Mouse (Mus musculus) layer of hippocampus, postnatal 36 days (tissue): ENCODE measurements around the gene Lect2. TPM values are rescaled to one million over a fixed set of nuclear protein-coding genes. Genes with fewer than 3 reads are reported as not detected.

Experiments used
- DNase-seq, 2 experiments: peaks; one replicate each; pipeline ENCODE4 v3.0.0; 2022
- total RNA-seq, 2 experiments: library from RNA; stranded (reverse); gene quantifications; 2 replicates each; pipeline ENCODE4 v1.2.3; 2021

Gene Lect2
- total RNA-seq, result not detected

DNA sequence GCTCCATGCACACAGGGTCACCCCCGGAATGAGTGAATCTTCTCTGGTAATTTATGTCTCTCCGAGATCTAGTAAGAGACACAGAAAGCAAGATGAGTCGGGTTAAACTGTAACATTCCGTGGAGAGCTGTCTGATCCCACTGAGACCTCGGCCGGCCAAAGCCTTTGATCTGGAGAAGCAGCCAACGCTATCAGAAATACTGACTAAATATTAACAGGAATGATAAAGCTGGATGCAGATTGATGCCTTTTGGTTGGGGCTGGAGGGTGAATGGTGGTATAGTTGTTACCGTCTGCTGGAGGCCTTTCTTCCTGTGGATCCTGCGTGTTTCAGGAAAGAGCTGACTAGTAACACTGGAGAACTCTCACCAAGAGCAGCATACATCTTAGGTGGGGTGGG lies at the start of gene Lect2:
Gene Lect2, minus strand, starts transcription at position 102 of the 400 bp plus-strand sequence.
- DNase-seq, result no peak

- no peak for DNase-seq
Measured at GRCm38 (mm10) chr13:56597296-56597695, 49.0 kb upstream of the Lect2 start.

DNA sequence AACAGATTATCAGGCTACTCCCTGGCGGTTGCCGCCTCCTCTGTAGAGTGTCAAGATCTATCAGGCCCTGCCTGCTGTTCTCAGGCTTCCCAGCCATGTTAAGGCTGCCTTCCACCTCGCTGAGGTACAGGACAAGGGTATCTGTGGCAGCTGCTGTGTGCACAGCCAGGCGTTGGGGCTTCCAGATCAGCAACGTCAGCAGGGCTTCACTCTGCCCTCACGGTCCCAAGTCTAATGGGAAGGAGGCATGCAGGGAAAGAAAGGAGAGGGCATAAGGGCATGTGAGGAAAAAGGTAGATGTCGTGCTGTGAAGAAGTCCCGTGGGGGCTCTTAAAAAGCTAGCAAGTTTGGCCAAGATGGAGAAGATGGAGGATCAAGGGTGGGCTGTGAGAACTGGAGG lies 46.9 kb upstream of the Lect2 start:
- DNase-seq, result no peak

DNA sequence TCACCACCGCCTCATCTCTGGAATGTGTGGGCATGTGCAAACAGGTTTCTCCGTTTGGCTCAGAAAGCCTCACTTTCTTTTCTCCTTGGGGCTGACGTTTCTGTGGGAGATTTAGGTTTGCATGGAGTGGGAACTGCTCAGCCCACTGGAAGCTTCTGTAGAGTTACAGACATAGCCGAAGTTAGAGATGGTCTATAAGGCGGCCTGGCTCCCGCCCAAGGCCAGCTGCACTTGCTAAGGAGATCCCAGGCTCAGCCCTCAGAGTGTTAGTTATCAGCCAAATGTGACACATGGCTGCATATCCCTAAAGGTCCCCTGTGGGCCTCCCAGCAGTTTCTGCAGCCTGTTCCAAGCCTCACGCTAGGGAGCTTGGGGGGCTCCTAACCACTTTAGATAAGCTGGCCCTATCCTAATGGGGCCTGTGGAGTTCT lies 45.7 kb upstream of the Lect2 start:
- DNase-seq, result no peak

GRCm38 (mm10) chr13:56593196-56593595 lies 44.9 kb upstream of the Lect2 start:
- DNase-seq, result no peak

- DNase-seq, result no peak
Measured at GRCm38 (mm10) chr13:56591939-56592338, 43.6 kb upstream of the Lect2 start.

DNA sequence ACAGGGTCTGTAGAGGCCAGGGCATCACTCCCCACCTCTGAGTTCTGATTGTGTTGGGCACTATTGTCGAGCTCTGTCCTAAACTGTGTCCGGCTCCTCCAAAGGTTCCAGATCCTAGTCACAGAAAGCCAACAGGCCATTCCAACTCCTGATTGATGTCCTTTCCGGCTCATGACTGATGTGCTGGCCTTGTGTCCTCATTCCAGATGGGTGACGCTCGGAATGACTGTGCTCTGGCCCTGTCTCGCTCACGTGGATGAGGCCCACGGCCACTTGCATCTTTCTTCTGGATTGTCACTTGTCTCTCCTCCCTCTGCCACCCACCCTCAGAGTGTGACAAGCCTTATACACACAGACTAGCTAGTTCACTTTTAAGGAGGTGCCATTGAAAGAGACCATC lies 42.9 kb upstream of the Lect2 start:
- no peak for DNase-seq

GRCm38 (mm10) chr13:56590202-56590601 lies 41.9 kb upstream of the Lect2 start:
- DNase-seq, result no peak

- no peak for DNase-seq
Measured at GRCm38 (mm10) chr13:56588454-56589117, 40.3 kb upstream of the Lect2 start.

DNA sequence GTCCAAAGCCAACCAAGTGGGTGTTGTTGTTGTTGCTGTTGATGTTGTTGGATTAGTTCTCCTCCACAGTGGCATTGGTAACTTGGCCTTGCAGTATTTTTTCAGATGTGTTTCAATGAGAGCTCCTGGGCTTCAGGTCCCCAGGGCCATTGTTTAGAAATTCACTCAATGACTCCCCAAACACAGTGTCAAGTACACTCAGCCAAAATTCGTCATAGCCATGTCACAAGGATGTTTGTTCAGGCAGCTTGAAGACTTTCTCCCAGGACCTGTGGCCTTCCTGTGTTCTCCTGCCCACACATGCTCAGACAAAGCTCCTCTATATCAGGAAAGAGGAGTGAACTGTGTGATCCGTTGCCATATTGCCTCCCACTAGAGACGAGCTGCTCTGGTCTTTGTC lies 37.7 kb upstream of the Lect2 start:
- DNase-seq, result no peak

DNA sequence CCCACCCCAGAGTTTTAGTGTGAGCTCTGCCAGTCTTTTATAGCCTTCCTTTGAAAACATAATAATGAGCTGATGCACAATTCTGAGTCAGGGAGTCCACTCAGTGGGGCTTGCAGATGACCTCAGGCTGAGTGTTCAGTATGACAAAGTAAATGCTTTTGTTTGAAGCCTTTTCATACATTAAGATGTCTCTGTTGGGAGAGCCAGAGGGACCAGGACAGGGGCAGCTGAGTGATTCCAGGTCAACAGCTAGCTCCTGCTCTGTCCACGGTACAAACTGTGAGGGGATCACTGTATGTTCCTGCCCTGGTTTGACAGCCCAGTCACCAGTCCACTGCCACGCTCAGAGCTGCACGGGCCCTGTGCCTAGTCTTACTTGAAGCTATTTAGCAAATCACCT lies 34.4 kb upstream of the Lect2 start:
- DNase-seq, result no peak

DNA sequence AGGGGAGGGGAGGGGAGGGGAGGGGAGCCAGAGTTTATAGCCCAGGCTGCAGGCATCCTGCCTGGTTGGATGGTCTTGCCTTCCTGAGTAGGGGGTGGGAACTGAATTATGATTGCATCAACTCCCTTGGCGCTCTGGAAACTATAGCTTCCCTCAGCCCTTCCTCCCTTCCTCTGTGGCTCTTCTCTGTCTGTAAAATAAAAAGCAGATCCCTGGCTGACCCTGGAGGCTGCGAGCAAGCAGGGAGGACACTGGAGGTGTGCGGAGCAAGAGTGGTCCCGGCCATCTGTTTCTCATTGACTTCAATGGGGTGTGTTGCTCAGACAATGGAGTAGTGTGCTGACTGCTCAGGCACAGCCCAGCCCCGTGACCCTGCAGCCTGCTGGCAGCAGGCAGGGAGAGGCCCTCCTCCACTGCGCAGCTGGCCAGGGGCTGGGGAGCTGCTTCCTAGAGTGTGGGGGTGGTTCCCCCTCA lies 33.7 kb upstream of the Lect2 start:
- DNase-seq, result peak; percentile 35 to 45

DNA sequence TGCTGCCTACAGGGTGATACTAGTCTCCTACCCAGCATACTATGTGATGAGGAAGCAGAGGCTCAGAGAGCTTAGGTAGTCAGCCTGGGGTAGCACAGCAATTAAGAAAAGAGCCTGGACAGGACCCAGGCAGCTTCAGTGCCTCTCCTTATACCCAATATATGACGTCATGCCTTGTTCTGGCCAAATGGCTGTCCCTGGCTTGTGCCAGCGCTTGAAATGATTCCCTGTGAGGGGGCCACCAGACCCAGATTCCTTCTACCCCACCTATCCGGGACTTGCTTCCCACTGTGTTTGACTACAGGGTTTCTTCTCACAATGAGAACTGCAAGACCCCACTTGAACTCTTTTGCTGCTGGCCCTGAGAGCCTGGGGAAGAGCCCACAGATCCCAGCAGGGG lies 33.2 kb upstream of the Lect2 start:
- peak in 1 of 2 experiments; percentile 19 for DNase-seq

DNA sequence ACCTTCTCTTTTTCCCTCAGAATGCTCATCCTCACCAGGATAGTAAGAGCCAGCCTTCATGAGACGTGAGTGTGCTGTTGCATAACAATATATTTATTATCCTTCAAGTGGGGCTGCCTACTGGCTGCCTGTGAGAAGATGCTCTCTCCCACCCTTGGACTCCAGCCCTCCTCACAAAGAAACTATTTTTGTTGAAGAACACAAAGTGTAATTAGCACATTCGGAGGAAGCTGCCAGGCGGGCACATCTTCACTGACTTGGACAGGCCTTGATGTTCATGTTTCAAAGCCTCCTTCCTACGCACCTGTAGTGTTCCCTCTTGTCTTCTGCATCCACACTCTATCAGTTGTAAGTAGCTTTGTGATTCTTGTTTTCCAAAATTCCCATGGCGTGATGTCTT lies 32.1 kb upstream of the Lect2 start:
- no peak for DNase-seq

GRCm38 (mm10) chr13:56578097-56578496 lies 29.8 kb upstream of the Lect2 start:
- no peak for DNase-seq

DNA sequence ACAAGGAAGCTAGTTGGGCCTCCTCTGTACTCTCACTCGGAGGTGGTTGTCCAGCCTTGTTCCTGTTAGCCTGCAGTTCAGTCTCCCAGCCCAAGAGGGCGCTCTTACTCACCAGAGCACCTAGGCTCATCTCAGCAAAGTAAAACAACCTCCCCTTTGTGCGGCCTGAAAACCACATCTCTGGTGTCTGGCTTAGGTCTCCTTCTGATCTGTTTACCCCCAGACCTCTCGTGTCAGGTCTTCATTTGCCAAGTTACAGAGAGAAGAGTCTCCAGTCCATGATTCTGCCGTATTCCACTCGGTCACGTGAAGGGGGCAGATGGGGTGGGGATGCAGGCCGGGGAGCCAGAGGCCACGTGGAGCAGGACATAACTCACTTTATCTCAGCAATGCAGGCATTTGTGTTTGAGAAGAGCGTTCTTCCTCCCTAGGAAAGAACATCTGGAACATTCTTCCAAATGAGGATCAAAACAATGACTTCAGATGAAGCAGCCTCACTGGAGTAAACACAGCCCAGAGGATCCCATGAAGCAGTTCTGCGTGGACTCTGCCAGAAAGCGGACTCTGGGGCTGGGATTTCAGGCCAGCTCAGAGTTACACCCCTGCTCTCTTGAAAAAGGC lies 27.5 kb upstream of the Lect2 start:
- DNase-seq, result peak; percentile 49

DNA sequence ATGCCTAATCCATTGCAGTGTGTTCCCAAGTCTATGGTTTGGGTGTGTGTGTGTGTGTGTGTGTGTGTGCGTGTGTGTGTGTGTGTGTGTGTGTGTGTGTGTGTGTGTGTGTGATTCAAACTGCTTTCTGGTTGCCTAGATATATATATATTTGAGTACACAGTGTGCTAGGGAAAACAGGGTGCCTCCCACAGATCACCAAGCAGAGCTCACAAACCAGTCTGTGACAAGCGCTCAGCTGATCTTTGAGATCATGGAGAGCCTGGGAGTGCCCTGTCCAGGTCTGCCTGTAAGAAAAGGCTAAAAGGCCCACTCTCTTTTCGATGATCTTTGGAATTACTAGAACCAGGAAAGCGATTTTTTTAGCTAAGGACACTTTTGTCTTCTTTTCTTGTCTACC lies 26.8 kb upstream of the Lect2 start:
- no peak for DNase-seq

DNA sequence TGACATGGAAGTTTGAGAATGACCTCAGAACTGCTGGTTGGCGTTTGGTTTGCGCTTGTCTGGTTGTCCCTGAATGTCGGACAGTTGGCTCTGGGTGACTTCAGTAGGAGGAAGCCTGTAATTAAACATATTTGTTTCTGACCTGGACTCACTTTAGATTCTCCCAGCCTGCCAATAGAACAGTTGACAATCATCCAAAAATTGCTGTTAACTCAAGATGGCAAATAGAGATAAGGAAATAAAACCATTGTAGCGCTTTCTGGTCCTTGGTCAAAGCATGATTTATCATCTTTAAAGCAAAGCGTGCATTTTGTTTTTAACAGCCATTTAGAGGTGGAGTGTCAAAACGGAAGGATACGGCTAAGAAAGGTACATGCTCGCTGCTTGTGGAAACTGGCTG lies 23.3 kb upstream of the Lect2 start:
- DNase-seq, result no peak

DNA sequence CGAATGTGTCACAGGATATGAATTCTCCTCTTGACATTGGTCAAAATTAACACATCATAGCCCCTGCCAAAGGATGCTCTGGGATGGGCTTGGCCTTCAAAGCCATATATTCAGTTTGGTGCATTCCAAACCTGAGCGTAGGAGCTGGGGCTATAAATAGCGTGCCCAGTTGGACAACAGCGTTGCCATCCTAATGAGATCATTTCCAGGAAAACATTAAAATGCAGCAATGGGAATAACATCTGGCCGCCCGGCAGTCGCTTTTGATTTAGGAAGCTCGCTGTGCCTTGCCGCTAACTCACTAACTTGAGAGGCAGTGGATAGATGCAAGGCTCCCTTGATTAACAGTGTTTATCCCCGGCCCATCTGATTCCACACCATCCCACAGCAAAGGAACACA lies 18.0 kb upstream of the Lect2 start:
- DNase-seq, result no peak

DNA sequence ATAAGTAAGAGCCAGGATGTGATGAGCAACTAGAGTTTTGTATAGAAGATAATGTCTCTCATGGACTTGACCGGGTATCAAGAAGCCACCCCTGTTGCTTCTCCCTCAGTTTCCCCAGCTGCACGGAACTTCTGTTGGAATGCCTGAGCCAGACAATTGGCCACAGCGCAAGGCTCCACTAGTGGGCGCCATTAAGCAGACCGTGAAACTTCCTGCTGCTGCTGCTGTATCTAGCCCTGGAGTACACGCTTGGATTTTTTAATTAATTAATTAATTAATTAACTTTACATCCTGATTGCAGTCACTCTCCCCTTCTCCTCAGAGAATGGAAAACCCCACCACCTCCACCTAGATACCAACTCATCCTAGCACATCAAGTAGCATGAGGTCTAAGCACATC lies 14.8 kb upstream of the Lect2 start:
- peak in 1 of 2 experiments; percentile 20 for DNase-seq

DNA sequence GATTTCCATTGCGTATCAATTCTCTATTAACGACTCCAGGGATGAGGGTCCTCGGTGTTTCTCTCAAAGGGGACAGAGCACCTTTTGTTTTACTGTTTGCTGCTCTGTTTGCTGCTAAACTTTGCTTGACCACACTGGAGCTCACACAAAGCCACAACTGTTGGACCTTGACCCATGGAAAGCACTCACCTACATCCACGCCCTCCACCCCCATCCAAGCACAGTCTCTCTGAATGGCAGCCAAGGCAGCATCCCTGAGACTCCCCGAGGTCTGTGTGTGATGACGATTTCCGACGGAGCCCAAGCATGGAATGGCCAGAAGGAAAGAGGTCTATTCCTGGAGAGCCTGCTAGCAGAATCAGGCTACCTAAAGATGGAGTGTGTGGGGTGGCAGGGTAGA lies 12.8 kb upstream of the Lect2 start:
- DNase-seq, result no peak

DNA sequence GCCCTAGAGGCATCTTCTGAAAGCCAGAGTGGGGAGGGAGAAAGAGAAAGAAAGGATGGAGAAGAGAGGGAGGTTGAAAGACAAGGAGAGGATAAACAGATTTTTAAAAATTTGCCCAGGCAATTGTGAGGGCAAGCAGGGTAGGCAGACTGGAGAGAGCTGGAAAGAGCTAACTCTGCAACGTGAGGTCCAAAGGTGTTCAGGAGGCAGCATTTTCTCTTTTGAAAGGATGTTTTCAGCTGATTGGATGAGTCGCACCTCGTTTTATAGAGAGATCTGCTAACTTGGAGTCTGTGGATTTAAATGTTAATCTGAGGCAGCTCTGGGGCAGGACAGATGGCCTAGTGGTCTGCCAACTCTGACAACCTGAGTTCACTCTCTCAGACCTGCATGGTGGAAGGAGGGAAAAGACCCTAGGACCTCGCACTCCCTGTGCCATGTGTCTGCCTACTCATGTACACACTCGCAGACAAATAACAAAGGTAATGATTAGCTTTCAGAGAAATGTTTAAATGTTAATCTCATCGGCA lies 11.6 kb upstream of the Lect2 start:
- DNase-seq, result no peak

- no peak for DNase-seq
Measured at GRCm38 (mm10) chr13:56558811-56559210, 10.5 kb upstream of the Lect2 start.

GRCm38 (mm10) chr13:56556701-56557100 lies 8.4 kb upstream of the Lect2 start:
- no peak for DNase-seq
